Mouse (Mus musculus): ENCODE results near the gene Vmn1r14.
"Not testable (repeated sequence)": the region's sequence is repeated elsewhere in the genome, so short reads cannot be mapped to it uniquely, and the experiment has no call there.

The Vmn1r14 gene

GRCm38 (mm10) chr6:57231386-57231785 lies at the start of gene Vmn1r14:
Vmn1r14 (plus strand) TSS chr6:57231686.
- DNase-seq (ENCODE audit: low read depth, low spot score) = no peak

- not testable (repeated sequence) for DNase-seq (ENCODE audit: low read depth, low spot score)
Observed at GRCm38 (mm10) chr6:57190016-57190415, 41.5 kb upstream of the Vmn1r14 start.

DNA sequence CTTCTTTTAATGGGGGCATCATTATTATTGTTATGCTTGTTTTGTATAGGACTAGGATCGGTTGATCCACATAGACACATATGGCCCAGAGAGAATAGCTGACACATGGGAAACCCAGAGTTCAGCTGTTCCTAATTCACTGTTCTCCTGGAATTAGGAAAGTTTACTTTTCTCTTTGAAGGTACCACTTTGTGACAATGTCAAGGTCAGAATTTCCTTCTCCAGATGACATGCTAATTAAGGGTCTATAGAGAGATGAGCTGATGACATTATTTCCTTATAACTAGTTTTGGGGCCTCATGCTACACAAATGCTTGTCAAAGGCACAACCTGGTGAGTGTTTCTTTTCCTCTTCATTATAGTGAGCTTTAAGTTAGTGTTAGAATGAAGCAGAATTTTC lies 28.5 kb upstream of the Vmn1r14 start, which contains the start of gene Vmn1r13:
Gene Vmn1r13 (plus strand): TSS at position 301 of the 400 bp plus-strand sequence.
- not testable (repeated sequence) for DNase-seq (ENCODE audit: low read depth, low spot score)

- DNase-seq (ENCODE audit: low read depth, low spot score) = no peak
Observed at GRCm38 (mm10) chr6:57257652-57258051, 26.2 kb downstream of the Vmn1r14 start, which contains the start of gene Vmn1r15. Vmn1r15 (plus strand) TSS chr6:57257952.

DNA sequence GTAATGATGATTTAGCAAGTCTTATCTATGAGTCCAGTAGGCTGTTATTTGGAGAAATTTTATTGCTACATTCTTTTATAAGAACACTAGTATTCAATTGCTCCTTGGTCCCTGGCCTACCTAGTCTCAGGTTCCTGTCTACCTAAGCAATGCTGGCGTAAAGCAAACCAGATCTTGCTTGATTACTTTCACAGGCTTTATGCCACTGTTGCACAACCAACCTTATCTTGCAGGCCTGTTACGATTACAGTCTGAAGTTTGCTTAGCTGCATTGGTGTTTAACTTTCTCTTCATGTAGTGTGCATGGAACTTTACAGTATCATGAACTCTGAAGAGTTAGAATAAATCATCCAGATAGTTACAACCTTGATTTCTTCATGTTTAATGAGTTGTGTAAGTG lies 29.5 kb downstream of the Vmn1r14 start:
- DNase-seq (ENCODE audit: low read depth, low spot score) = no peak

DNA sequence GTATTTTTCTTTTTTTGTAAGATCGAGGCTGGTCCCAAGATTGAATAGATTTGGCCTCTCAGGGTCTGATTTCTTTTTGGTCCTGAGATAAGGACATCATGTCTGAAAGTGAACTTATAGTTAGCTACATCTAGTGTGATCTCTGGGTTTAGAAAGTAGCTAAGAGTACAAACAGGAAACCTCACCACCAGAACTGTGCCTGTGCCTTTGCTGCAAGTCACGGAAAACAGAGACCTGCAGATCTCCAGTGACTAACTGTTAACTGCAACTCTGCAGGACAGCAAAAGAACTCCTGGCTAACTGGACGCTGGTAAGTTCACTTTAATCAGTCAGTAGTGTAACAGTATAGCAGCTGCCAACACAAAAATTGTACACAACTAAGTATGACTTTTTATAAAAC lies 40.4 kb downstream of the Vmn1r14 start:
- no peak for DNase-seq (ENCODE audit: low read depth, low spot score)

DNA sequence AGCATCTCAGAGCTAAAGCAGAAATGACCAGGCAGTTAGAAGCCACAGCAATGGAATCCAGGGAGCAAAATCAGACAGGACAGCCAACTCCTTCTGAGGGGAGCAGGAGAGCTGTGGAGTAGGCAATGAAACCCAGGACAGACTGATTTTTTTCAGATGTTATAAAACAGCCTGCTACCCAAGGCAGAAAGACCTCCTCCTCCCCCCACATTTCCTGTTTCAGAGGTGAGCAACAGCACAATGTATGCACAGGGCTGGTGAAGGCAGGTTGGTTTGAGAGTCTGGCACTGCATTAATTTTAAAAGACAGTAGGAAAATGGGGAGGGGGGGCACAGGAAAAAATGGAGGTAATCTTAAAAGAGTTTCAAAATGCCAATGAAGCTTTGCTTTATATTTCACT lies 41.0 kb downstream of the Vmn1r14 start:
- no peak for DNase-seq (ENCODE audit: low read depth, low spot score)

- no peak for DNase-seq (ENCODE audit: low read depth, low spot score)
Observed at GRCm38 (mm10) chr6:57278952-57279351, 47.5 kb downstream of the Vmn1r14 start.
